Mouse (Mus musculus): Measurements from ENCODE around the gene Nup210l.

GRCm38 (mm10) chr3:90231507-90232333 lies 127.8 kb downstream of the Nup210l start, which contains the start of gene Jtb:
- TF ChIP-seq CTCF (IDR thresholded peaks at IDR 0.05; ENCODE audit: low read depth) (no peak), EP300 (IDR thresholded peaks at IDR 0.05; ENCODE audit: low read depth) (no peak)
